Mouse (Mus musculus) CH12.LX (cell line): ENCODE results near the gene Ethe1. TPM values are rescaled to one million over a fixed set of nuclear protein-coding genes. Genes with fewer than 3 reads are reported as not detected.

Source experiments
- DNase-seq: peaks from one replicate; pipeline ENCODE4 v3.0.0-alpha.2; 2013; ENCODE audit errors: extremely low read depth
- H3K27ac ChIP-seq: 2 replicates; pipeline ENCODE4 v1.5.1; 2012; ENCODE audit warnings: low read depth, mild to moderate bottlenecking, control low read depth, moderate library complexity; ENCODE audit not compliant: insufficient read depth
- H3K27me3 ChIP-seq: replicated peaks from 2 replicates; pipeline ENCODE3; 2012; ENCODE audit warnings: inconsistent platforms
- H3K36me3 ChIP-seq, 2 experiments: replicated peaks in 1 of 2; 2 replicates each; pipeline versions ENCODE3 to v1.6.1; 2012; ENCODE audit warnings: inconsistent platforms in 1 of 2, low read length in 1 of 2, mild to moderate bottlenecking in 1 of 2, mixed read lengths in 1 of 2, moderate library complexity in 1 of 2; ENCODE audit not compliant: control insufficient read depth in 1 of 2, insufficient read depth in 1 of 2
- H3K4me1 ChIP-seq, 2 experiments: 2 replicates each; pipeline ENCODE4 v1.6.1; 2012; ENCODE audit warnings: inconsistent platforms in 1 of 2, moderate library complexity in 1 of 2; ENCODE audit not compliant: insufficient read depth in 2 of 2, control insufficient read depth in 1 of 2
- H3K4me2 ChIP-seq: 2 replicates; pipeline ENCODE4 v1.6.1; 2012; ENCODE audit warnings: low read depth, mild to moderate bottlenecking, control low read depth; ENCODE audit not compliant: poor library complexity, insufficient read depth, severe bottlenecking
- H3K4me3 ChIP-seq, 3 experiments: fragments of 150-350 bp in 1 of 3; sonication (generic) in 1 of 3; replicated peaks in 1 of 3; 2 replicates each; pipeline versions ENCODE3 to v1.5.1; 2011 to 2012; ENCODE audit warnings: low read depth in 2 of 3, low read length in 2 of 3, mild to moderate bottlenecking in 2 of 3, moderate library complexity in 2 of 3, control low read depth in 1 of 3, improper control_type of control experiment in 1 of 3, inconsistent platforms in 1 of 3, mixed read lengths in 1 of 3; ENCODE audit not compliant: poor library complexity in 1 of 3
- H3K79me2 ChIP-seq: replicated peaks from 2 replicates; pipeline ENCODE4 v1.6.1; 2012; ENCODE audit warnings: mild to moderate bottlenecking, moderate library complexity; ENCODE audit not compliant: control insufficient read depth, poor library complexity, insufficient read depth, severe bottlenecking; ENCODE audit errors: extremely low read depth
- H3K9ac ChIP-seq: 2 replicates; pipeline ENCODE4 v1.6.1; 2012; ENCODE audit warnings: low read depth, mild to moderate bottlenecking, control low read depth, moderate library complexity; ENCODE audit not compliant: insufficient read depth
- H3K9me3 ChIP-seq: replicated peaks from 2 replicates; pipeline ENCODE3; 2012; ENCODE audit warnings: low read length, inconsistent platforms, mixed read lengths
- BHLHE40 ChIP-seq: IDR thresholded peaks from 2 replicates; pipeline ENCODE4 v1.6.1; 2011; ENCODE audit warnings: mild to moderate bottlenecking, low read depth, low read length, improper control_type of control experiment
- EP300 ChIP-seq: IDR thresholded peaks from 2 replicates; pipeline ENCODE4 v1.6.1; 2011; ENCODE audit warnings: low read length, improper control_type of control experiment
- GABPA ChIP-seq: IDR thresholded peaks from 2 replicates; pipeline ENCODE4 v1.6.1; 2012; ENCODE audit warnings: low read depth, low read length, improper control_type of control experiment, inconsistent platforms; ENCODE audit not compliant: insufficient replicate concordance
- HCFC1 ChIP-seq: IDR thresholded peaks from 2 replicates; pipeline ENCODE4 v1.6.1; 2012; ENCODE audit warnings: low read depth, mild to moderate bottlenecking, inconsistent platforms, low read length, improper control_type of control experiment
- JUND ChIP-seq: conservative IDR thresholded peaks from 2 replicates; pipeline ENCODE4 v1.6.1; 2011; ENCODE audit warnings: low read depth, low read length, improper control_type of control experiment
- MAX ChIP-seq: IDR thresholded peaks from 2 replicates; pipeline ENCODE4 v1.6.1; 2011; ENCODE audit warnings: low read length, improper control_type of control experiment
- MAZ ChIP-seq: IDR thresholded peaks from 2 replicates; pipeline ENCODE4 v1.6.1; 2012; ENCODE audit warnings: low read depth, mild to moderate bottlenecking, inconsistent platforms, low read length, improper control_type of control experiment, moderate library complexity
- MXI1 ChIP-seq: IDR thresholded peaks from 2 replicates; pipeline ENCODE4 v1.6.1; 2011; ENCODE audit warnings: mild to moderate bottlenecking, low read depth, low read length, improper control_type of control experiment
- NRF1 ChIP-seq: IDR thresholded peaks from 2 replicates; pipeline ENCODE4 v1.6.1; 2014; ENCODE audit warnings: low read depth, mild to moderate bottlenecking, inconsistent platforms, low read length, improper control_type of control experiment, moderate library complexity
- PAX5 ChIP-seq: IDR thresholded peaks from 2 replicates; pipeline ENCODE4 v1.6.1; 2012; ENCODE audit warnings: low read length, inconsistent platforms, mixed read lengths
- POLR2AphosphoS2 ChIP-seq: IDR thresholded peaks from 2 replicates; pipeline ENCODE4 v1.6.1; 2011; ENCODE audit warnings: low read depth, low read length, improper control_type of control experiment
- SIN3A ChIP-seq: IDR thresholded peaks from 2 replicates; pipeline ENCODE4 v1.6.1; 2012; ENCODE audit warnings: low read length, improper control_type of control experiment, inconsistent platforms
- SMC3 ChIP-seq: IDR thresholded peaks from 2 replicates; pipeline ENCODE4 v1.6.1; 2011; ENCODE audit warnings: low read depth, low read length, improper control_type of control experiment
- USF1 ChIP-seq: IDR thresholded peaks from 2 replicates; pipeline ENCODE4 v1.6.1; 2014; ENCODE audit warnings: low read depth, mild to moderate bottlenecking, inconsistent platforms, low read length, improper control_type of control experiment
- ZC3H11A ChIP-seq: IDR thresholded peaks from 2 replicates; pipeline ENCODE4 v1.6.1; 2012; ENCODE audit warnings: low read depth, mild to moderate bottlenecking, inconsistent platforms, low read length, improper control_type of control experiment
- ZMIZ1 ChIP-seq: IDR thresholded peaks from 2 replicates; pipeline ENCODE4 v1.6.1; 2012; ENCODE audit warnings: low read depth, mild to moderate bottlenecking, inconsistent platforms, low read length, improper control_type of control experiment
- dilution Hi-C: fragments of 300-500 bp; cut with MboI; formaldehyde crosslinking; loops from 2 replicates; pipeline ENCODE4 v1.14.3; 2020; ENCODE audit warnings: low sequenced_read_pairs; ENCODE audit not compliant: extremely low pct_unique_long_range_greater_than_20kb, extremely low pct_ligation_motif_present
- in situ Hi-C: fragments of 300-500 bp; cut with MboI; formaldehyde crosslinking; loops from 3 replicates; pipeline ENCODE4 v1.14.3; 2019; ENCODE audit warnings: low sequenced_read_pairs, low pct_ligation_motif_present, low pct_unique_long_range_greater_than_20kb, mixed read lengths
- polyA plus RNA-seq: library from polyadenylated mRNA; unstranded; fragments of >175 nt; gene quantifications from 2 replicates; pipeline ENCODE4 v1.2.1, GENCODE M21; 2012; ENCODE audit warnings: low read depth; ENCODE audit not compliant: insufficient read length
- total RNA-seq, 2 experiments: library from RNA; depleted of rRNA; stranded (reverse); fragments of 300-350 nt in 1 of 2; fragments of >200 nt in 1 of 2; gene quantifications; 2 replicates each; pipeline ENCODE4 v1.2.3; 2012 to 2014

Ethe1 gene
- total and polyA plus RNA-seq, 3 experiments = 22.8 to 32.0 (median 24.1) TPM

DNA sequence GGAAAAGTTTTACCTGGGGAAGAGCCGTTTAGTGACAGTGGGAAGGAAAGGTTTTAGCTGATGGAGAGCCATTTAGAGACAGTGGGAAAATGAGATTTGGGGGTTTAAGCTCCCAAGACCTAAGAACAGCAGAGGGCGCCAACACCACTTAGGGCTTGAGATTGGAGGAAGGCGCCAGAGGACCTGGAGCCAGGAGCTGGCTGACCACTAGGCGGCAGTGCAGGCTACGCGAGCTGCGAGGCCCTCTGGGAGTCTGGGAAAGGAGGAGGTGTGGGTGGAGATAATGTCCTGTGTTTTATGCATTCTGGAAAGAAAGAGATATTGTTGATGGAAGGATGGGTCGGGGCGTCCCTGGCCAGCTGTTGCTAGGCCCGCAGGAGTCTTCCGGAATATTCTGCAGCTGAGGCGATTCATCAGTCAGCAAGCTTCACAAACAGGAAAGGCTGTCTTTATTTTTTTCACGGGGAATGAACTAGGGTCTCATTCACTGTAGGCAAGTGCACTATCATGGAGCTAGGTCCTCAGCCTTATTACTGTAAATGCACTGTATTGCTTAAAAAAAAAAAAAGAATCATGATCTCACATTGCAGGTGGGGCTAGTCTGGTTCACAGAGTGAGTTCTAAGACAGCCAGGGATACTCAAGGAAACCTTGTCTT lies 13.7 kb downstream of the Ethe1 start (continued):
- no peak for TF ChIP-seq SIN3A

DNA sequence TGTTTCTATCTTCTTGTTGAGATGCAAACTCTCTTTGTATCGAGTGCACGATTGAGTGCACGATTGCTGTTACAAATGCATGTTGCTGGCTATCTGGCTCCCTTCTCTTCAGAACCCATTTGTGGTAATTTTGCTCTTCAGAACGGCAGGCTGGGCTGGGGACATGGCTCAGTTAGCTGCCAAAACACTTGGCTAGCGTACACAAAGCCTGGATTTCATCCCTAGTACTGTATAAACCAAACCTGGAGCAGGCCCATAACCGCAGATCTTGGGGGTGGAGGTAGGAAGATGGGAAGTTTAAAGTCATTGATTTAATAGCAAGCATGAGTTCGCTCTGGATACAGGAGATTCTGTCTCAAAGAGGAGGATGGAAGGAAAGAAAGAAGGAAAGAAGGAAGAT lies 18.2 kb downstream of the Ethe1 start:
- peaks cover 0 to 36% of the 10 kb centered on the region in 2 experiments for H3K36me3 ChIP-seq
- TF ChIP-seq ZC3H11A = no peak
- TF ChIP-seq MAX = no peak
- TF ChIP-seq PAX5 = no peak
- TF ChIP-seq USF1 = no peak
- TF ChIP-seq MAZ = no peak
- no peak for DNase-seq
- H3K4me3 ChIP-seq = no peak overlapping the region
- H3K4me1 ChIP-seq = peaks cover 7 to 33% of the 10 kb centered on the region in 2 experiments
- no peaks in the 10 kb centered on the region for H3K27me3 ChIP-seq
- in situ Hi-C loops (loop anchor here (5.0 kb wide), 1 partner anchor 42 kb away; no protein-coding TSS in a partner anchor), dilution Hi-C loops (no loop called here)
- H3K27ac ChIP-seq = no peak overlapping the region
- no peak overlapping the region for H3K4me2 ChIP-seq
- H3K9ac ChIP-seq = no peak overlapping the region
- no peaks in the 10 kb centered on the region for H3K79me2 ChIP-seq
- no peaks in the 10 kb centered on the region for H3K9me3 ChIP-seq

DNA sequence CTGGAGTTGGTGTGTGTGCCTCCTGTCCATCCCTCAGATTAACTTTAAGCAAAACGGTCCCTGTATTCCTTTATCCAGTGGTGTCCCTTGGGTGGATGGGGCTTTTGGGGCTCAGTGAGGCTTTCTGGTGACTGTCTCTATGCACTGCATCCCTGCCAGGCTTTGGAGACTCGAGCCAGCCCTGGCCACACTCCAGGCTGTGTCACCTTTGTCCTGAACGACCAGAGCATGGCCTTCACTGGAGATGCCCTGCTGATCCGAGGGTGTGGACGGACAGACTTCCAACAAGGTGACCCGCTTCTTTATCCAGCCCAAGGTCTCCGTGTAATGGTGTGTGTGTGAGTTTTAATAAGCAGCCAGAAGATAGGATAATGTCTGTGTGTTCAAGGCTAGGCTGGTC lies 18.7 kb downstream of the Ethe1 start:
- no peaks in the 10 kb centered on the region for H3K9me3 ChIP-seq
- no peak overlapping the region for H3K9ac ChIP-seq
- no peak overlapping the region for H3K27ac ChIP-seq
- in situ Hi-C loops (loop anchor here (5.0 kb wide), 1 partner anchor 41 kb away; no protein-coding TSS in a partner anchor), dilution Hi-C loops (no loop called here)
- H3K27me3 ChIP-seq = no peaks in the 10 kb centered on the region
- peaks cover 0 to 36% of the 10 kb centered on the region in 2 experiments for H3K36me3 ChIP-seq
- no peak for DNase-seq
- no peaks in the 10 kb centered on the region for H3K79me2 ChIP-seq
- H3K4me3 ChIP-seq = no peak overlapping the region
- H3K4me2 ChIP-seq = no peak overlapping the region
- TF ChIP-seq ZMIZ1 (no peak), HCFC1 (no peak), EP300 (no peak), JUND (no peak), BHLHE40 (no peak), NRF1 (no peak), MAX (no peak), ZC3H11A (no peak), MXI1 (no peak), GABPA (no peak), SIN3A (no peak), PAX5 (no peak), SMC3 (no peak), USF1 (no peak), POLR2AphosphoS2 (no peak)
- H3K4me1 ChIP-seq = peaks cover 7 to 35% of the 10 kb centered on the region in 2 experiments
